Mouse (Mus musculus) heart, embryonic 11.5 days (tissue): ENCODE measurements at regions not wholly inside any gene's neighbourhood (a gene's known extent, or its start where the extent isn't known, plus 50 kb on each side); places are given as distances from the start of the nearest gene placed in this dataset.
"Not testable (repeated sequence)": the region's sequence is repeated elsewhere in the genome, so short reads cannot be mapped to it uniquely, and the experiment has no call there.

Source experiments
- ATAC-seq: fragments of 200-750 bp; cut with Nextera tagmentation; replicated peaks from 2 replicates; pipeline ENCODE4 v1.8.0; 2017; ENCODE audit warnings: moderate library complexity; ENCODE audit not compliant: insufficient number of reproducible peaks, low FRiP score, low TSS enrichment
- H3K27ac ChIP-seq: fragments of 300-500 bp; sonication (generic); 2 replicates; pipeline ENCODE4 v1.5.1; 2014; ENCODE audit warnings: mild to moderate bottlenecking, low read depth, low read length
- H3K27me3 ChIP-seq: fragments of 300-500 bp; sonication (generic); 2 replicates; pipeline ENCODE4 v1.6.1; 2014; ENCODE audit warnings: mild to moderate bottlenecking, low read length, mixed read lengths; ENCODE audit not compliant: control insufficient read depth, insufficient read depth
- H3K36me3 ChIP-seq: fragments of 300-500 bp; sonication (generic); 2 replicates; pipeline ENCODE4 v1.6.1; 2014; ENCODE audit warnings: mild to moderate bottlenecking, low read length, moderate library complexity, mixed read lengths; ENCODE audit not compliant: control insufficient read depth, insufficient read depth
- H3K4me1 ChIP-seq: fragments of 300-500 bp; sonication (generic); 2 replicates; pipeline ENCODE4 v1.6.1; 2014; ENCODE audit warnings: low read length; ENCODE audit not compliant: control insufficient read depth, insufficient read depth
- H3K4me2 ChIP-seq: fragments of 300-500 bp; sonication (generic); 2 replicates; pipeline ENCODE4 v1.6.1; 2014; ENCODE audit warnings: mild to moderate bottlenecking, moderate library complexity
- H3K4me3 ChIP-seq: fragments of 300-500 bp; sonication (generic); 2 replicates; pipeline ENCODE4 v1.5.1; 2014; ENCODE audit warnings: low read depth, low read length
- H3K9ac ChIP-seq: fragments of 300-500 bp; sonication (generic); 2 replicates; pipeline ENCODE4 v1.6.1; 2014; ENCODE audit warnings: mild to moderate bottlenecking, low read depth, low read length, moderate library complexity
- H3K9me3 ChIP-seq: fragments of 300-500 bp; sonication (generic); replicated peaks from 2 replicates; pipeline ENCODE4 v1.6.1; 2016; ENCODE audit warnings: low read length; ENCODE audit not compliant: control insufficient read depth
- WGBS: fragments of 180-500 bp; shearing (Covaris S2); extraction: QIAGEN DNeasy Blood & Tissue Kit; methylation state at CpG from one replicate; pipeline ENCODE4 v1.1.7; 2014; ENCODE audit not compliant: insufficient replicate concordance; 5-methylcytosine and 5-hydroxymethylcytosine counted together

DNA sequence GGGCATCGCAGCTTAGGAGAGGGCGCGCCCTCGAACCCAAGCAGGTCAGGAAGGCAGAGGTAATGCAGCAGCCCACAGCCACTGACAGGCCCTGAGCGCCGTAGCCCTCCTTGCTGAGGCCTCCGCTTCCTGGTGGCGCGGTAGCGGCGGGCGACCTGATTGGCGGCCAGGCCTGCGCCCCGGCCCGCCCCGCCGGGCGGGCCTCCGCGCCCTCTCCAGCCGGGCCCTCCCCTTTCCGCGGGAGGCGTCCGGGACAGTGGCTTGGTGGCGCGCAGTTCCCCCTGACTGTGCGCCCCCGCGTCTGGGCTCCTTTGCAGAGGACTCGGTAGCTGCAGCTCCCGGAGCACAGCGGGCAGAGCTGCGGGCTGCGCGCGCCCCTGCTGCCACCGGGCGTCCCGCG lies 242.1 kb downstream of the Gm21863 start:
- not testable (repeated sequence) for H3K9me3 ChIP-seq, H3K9ac ChIP-seq, ATAC-seq, H3K4me1 ChIP-seq, H3K27me3 ChIP-seq, H3K36me3 ChIP-seq, H3K27ac ChIP-seq
- Histone ChIP-seq H3K4me2 (peak overlapping the region; percentile 46), H3K4me3 (peak overlapping the region; percentile 42)
- WGBS: 0% methylated on average over 20 of the region's 42 CpGs

DNA sequence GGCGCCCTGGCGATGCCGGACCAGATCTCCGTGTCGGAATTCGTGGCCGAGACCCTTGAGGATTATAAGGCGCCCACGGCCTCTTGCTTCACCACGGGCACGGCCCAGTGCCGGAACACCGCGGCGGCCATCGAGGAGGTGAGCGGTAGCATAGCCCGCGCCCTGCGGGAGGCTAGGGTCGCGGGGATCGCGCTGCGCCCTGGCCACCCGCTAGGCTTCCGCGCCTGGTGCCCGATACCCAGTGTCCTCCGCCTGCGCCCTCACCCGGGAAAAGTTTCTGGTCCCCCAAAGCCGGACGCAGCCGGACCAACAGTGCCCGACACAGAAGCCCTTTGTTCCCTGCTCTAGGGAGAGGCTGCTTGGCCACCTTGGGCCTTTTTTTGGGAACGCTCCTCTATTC lies 242.6 kb downstream of the Gm21863 start:
- H3K27ac ChIP-seq, ATAC-seq, H3K27me3 ChIP-seq, H3K4me1 ChIP-seq, H3K9me3 ChIP-seq, H3K36me3 ChIP-seq: not testable (repeated sequence)
- Histone ChIP-seq H3K4me3 (peak overlapping the region; percentile 42), H3K4me2 (peak overlapping the region; percentile 47), H3K9ac (peak overlapping the region; percentile 62; the same call in 1 of the 2 replicates)
- 0% methylated on average over 25 of the region's 37 CpGs for WGBS

GRCm38 (mm10) chr12:20223921-20224320 lies 269.6 kb downstream of the Gm21863 start:
- H3K36me3 ChIP-seq, H3K27ac ChIP-seq, H3K4me3 ChIP-seq, H3K27me3 ChIP-seq, H3K4me1 ChIP-seq, H3K4me2 ChIP-seq, ATAC-seq, H3K9ac ChIP-seq: not testable (repeated sequence)
- H3K9me3 ChIP-seq: peaks cover 25% of the 10 kb centered on the region
- WGBS: 73% methylated on average over 1 of the region's 1 CpGs

DNA sequence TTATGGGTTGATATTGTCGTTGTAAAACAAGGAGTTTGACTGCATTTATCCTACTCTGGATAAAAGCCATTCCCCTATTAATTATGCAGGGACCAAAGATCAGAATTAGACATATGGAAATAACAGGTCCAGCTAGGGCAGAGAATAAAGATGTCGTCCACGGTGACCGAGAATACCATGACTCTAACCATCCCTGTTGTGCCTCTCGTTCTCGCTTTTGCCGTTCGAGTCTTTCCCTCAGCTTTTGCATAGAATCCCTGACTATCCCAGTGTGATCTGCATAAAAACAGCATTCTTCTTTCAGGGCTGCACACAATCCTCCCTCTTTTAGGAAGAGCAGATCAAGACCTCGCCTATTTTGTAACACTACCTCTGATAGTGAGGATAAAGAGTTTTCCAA lies 272.5 kb downstream of the Gm21863 start:
- not testable (repeated sequence) for H3K4me1 ChIP-seq, H3K4me3 ChIP-seq, H3K4me2 ChIP-seq, H3K27ac ChIP-seq, ATAC-seq, H3K9ac ChIP-seq, H3K27me3 ChIP-seq
- 78% methylated on average over 9 of the region's 9 CpGs for WGBS
- H3K36me3 ChIP-seq: peaks cover 16% of the 10 kb centered on the region
- peaks cover 54% of the 10 kb centered on the region for H3K9me3 ChIP-seq

GRCm38 (mm10) chr12:20227427-20228160 lies 273.3 kb downstream of the Gm21863 start:
- ATAC-seq, H3K4me3 ChIP-seq, H3K4me2 ChIP-seq, H3K27ac ChIP-seq, H3K4me1 ChIP-seq, H3K9ac ChIP-seq: not testable (repeated sequence)
- Histone ChIP-seq H3K9me3 (peaks cover 61% of the 10 kb centered on the region), H3K36me3 (peaks cover 19% of the 10 kb centered on the region), H3K27me3 (peaks cover 12% of the 10 kb centered on the region; the same call in 1 of the 2 replicates)
- WGBS: 75% methylated on average over 21 of the region's 21 CpGs

DNA sequence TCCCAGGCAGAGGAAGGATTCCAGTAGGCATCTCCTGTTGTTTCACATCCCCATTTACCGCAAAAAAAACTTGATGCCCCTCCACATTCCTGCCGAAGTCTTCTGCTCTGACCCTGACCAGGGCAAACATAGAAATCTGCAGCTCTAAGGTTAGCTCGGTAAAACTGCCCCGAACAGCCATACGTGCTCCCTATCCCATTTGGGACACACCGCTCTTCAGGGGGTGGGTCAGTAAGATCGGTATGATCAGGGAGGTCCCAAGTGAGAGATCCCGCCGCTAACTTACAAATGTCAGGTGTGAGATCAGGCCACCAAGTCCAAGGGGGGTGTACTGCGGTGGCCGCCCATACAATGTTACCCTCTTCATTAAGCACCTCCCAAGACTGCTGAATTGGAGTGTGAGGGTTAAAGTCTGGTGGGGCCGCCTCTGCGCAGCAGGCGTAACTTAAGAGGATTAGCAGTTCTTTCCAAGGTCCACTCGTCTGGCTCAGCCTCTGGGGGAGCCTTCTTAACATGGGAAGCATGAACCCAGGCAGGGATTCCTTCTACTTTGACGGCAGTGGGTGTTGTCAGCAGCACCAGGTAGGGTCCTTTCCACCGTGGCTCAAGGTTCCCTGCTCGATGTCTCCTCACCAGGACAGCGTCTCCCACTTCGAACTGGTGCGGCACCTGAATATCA lies 274.2 kb downstream of the Gm21863 start:
- H3K9me3 ChIP-seq: peaks cover 70% of the 10 kb centered on the region
- not testable (repeated sequence) for H3K9ac ChIP-seq, ATAC-seq, H3K4me2 ChIP-seq, H3K4me1 ChIP-seq, H3K4me3 ChIP-seq, H3K27ac ChIP-seq
- H3K36me3 ChIP-seq: peaks cover 19% of the 10 kb centered on the region
- 71% methylated on average over 21 of the region's 21 CpGs for WGBS
- H3K27me3 ChIP-seq: peaks cover 12% of the 10 kb centered on the region; the same call in 1 of the 2 replicates

- ATAC-seq, H3K4me1 ChIP-seq, H3K4me2 ChIP-seq, H3K27ac ChIP-seq, H3K4me3 ChIP-seq, H3K9ac ChIP-seq: not testable (repeated sequence)
- WGBS: 70% methylated on average over 8 of the region's 8 CpGs
- peaks cover 22% of the 10 kb centered on the region for H3K36me3 ChIP-seq
- H3K27me3 ChIP-seq: peaks cover 12% of the 10 kb centered on the region; the same call in 1 of the 2 replicates
- peaks cover 78% of the 10 kb centered on the region for H3K9me3 ChIP-seq
Measured at GRCm38 (mm10) chr12:20229441-20229840, 275.1 kb downstream of the Gm21863 start.

DNA sequence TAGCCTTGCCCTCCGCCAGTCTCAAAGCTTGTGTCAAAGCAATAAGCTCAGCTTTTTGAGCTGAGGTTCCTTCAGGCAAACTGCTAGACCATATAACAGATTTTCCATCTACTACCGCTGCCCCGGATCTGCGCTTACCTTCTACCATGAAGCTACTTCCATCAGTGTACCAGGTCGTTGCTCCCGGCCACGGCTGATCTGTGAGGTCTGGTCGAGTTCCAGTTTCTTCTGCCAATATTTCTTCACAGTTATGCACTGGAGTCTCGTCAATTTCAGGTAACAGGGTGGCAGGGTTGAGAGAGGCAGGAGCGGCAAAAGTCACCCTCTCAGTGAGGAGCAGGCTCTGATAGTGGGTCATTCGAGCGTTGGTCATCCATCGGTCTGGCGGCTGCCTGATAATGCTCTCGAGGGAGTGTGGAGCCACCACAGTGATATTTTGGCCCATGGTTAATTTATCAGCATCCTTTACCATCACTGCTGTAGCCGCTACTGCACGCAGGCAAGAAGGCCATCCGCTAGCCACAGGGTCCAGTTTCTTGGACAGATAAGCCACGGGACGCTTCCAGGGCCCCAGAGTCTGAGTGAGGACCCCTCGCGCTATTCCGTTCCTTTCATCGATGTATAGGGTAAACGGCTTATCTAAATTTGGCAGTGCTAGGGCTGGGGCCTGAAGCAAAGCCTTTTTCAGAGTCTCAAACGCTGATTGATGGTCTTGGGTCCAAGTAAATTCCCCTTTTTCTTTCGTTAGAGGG lies 276.0 kb downstream of the Gm21863 start:
- Histone ChIP-seq H3K9ac (no peak overlapping the region), H3K4me1 (no peaks in the 10 kb centered on the region), H3K4me2 (no peak overlapping the region), H3K27me3 (peaks cover 12% of the 10 kb centered on the region; the same call in 1 of the 2 replicates), H3K9me3 (peaks cover 78% of the 10 kb centered on the region), H3K27ac (no peak overlapping the region), H3K36me3 (peaks cover 22% of the 10 kb centered on the region), H3K4me3 (no peak overlapping the region)
- no peak for ATAC-seq
- 66% methylated on average over 27 of the region's 27 CpGs for WGBS
